In the genomic region with DNA sequence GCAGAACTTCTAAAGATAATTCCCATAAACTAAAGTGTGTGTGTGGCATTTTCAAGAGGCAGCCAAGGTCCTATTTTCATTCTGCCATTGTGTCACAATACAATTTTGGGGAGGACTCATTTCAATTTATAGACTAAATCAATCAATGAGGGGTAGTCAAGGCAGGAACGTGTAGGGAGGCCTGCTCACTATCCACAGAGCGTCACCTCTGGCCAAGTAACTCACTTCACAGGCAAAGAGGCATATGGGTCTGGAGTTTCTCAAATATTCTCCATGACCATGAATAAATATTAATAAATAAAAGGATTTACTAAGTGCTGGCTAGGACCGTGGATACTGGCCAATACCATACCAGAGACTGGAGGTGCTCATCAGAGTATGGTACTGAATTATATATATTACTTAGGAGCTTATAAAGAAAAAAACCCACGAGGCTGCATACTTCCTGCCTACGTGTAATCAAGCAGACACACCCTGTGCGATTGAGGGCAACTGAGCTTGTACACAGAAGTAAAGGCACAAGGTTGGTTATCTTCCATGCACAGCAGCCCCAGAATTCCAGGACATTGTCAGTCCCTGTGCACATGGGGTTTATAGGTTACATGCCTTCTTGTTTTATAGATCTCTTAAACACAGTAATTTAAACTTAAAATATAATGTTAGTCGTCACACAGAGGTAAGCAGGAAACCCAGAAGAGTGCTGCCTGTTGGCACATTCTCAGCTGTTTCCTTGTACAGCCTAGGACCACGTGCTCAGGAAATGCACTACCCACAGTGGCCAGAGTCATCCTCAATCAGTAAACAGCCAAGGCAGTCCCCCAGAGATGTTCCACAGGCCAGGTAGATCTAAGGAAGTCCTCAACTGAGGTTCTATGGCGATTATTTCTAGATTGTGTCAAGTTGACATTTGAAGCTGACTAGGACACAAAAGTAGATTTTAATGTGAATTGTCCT, we compare ENCODE assay signal across 11 mouse cellular contexts.
DNase-seq lines count a peak whose midpoint lies in the region; ATAC-seq and TF ChIP-seq lines count a peak whose summit lies in the region.
"Had no signal": no experiment of that assay in that cellular context is flagged by ENCODE, and none has a peak within 500 bp of the region (broad histone marks: within the 10 kb centered on the region; RNA-seq: fewer than 3 reads in every experiment).

No protein-coding gene starts in this region.

- no peaks in the 10 kb centered on the region for H3K27me3 ChIP-seq in lung, embryonic 14.5 days (ENCODE audit: insufficient read depth, low read length)
- no peaks in the 10 kb centered on the region for H3K27me3 ChIP-seq in forebrain, embryonic 11.5 days (ENCODE audit: control insufficient read depth, insufficient read depth, low read length)
- H3K27me3 ChIP-seq in forebrain, embryonic 12.5 days = no peaks in the 10 kb centered on the region
- H3K27me3 ChIP-seq: Patski had no signal

- ATAC-seq in lung, embryonic 14.5 days (ENCODE audit: insufficient read depth) = no peak
- peak; percentile 96 for ATAC-seq in inflammation-experienced regulatory T-cells, adult 6 months
- no peak for ATAC-seq in forebrain, embryonic 11.5 days (replicated peaks; ENCODE audit: low FRiP score)
- ATAC-seq in forebrain, embryonic 12.5 days (ENCODE audit: low FRiP score) = no peak
- ATAC-seq: Patski had no signal

- H3K9ac ChIP-seq in lung, embryonic 14.5 days = no peak overlapping the region
- no peak overlapping the region for H3K9ac ChIP-seq in forebrain, embryonic 11.5 days (ENCODE audit: low read length)
- no peak overlapping the region for H3K9ac ChIP-seq in forebrain, embryonic 12.5 days

- no peak for DNase-seq in lung, embryonic 14.5 days
- DNase-seq in lung, postnatal 14 days = no peak
- DNase-seq in naive thymus-derived CD4-positive, alpha-beta T cell, adult 2 months (ENCODE audit: low read depth) = peak; percentile 79
- DNase-seq in thymus, postnatal 4 days = peak; percentile 43
- DNase-seq in forebrain, embryonic 11.5 days (ENCODE audit: low spot score) = no peak
- no peak for DNase-seq in ovary, postnatal 36 days (ENCODE audit: low spot score)
- DNase-seq: cerebellum, adult 11-12 months; midbrain, embryonic 14.5 days had no signal

- no peak for TF ChIP-seq CTCF in lung, embryonic 14.5 days (IDR thresholded peaks at IDR 0.05; ENCODE audit: low read depth)

- no peaks in the 10 kb centered on the region for H3K9me3 ChIP-seq in lung, embryonic 14.5 days (ENCODE audit: low read depth, low read length)
- H3K9me3 ChIP-seq in forebrain, embryonic 11.5 days (ENCODE audit: control insufficient read depth, low read length) = no peaks in the 10 kb centered on the region
- no peaks in the 10 kb centered on the region for H3K9me3 ChIP-seq in forebrain, embryonic 12.5 days

- H3K36me3 ChIP-seq in lung, embryonic 14.5 days (ENCODE audit: insufficient read depth) = peaks cover 3% of the 10 kb centered on the region; the same call in 1 of the 2 replicates
- no peaks in the 10 kb centered on the region for H3K36me3 ChIP-seq in forebrain, embryonic 11.5 days (ENCODE audit: control insufficient read depth, insufficient read depth, low read length)
- H3K36me3 ChIP-seq in forebrain, embryonic 12.5 days (replicated peaks) = peaks cover 12% of the 10 kb centered on the region

- 68% methylated on average over 9 of the region's 9 CpGs for WGBS in lung, embryonic 14.5 days
- WGBS in forebrain, embryonic 11.5 days = 87% methylated on average over 9 of the region's 9 CpGs
- WGBS in forebrain, embryonic 12.5 days = 89% methylated on average over 9 of the region's 9 CpGs

- H3K27ac ChIP-seq in lung, embryonic 14.5 days (ENCODE audit: low read depth) = 0 out of 2 replicates have a peak overlapping the region, but pooled peaks have one; percentile 15
- H3K27ac ChIP-seq in forebrain, embryonic 11.5 days (ENCODE audit: low read depth, low read length) = no peak overlapping the region
- H3K27ac ChIP-seq in forebrain, embryonic 12.5 days = no peak overlapping the region

- no peak overlapping the region for H3K4me2 ChIP-seq in lung, embryonic 14.5 days
- no peak overlapping the region for H3K4me2 ChIP-seq in forebrain, embryonic 11.5 days (ENCODE audit: low read depth, low read length, severe bottlenecking)
- no peak overlapping the region for H3K4me2 ChIP-seq in forebrain, embryonic 12.5 days

- peaks cover 7% of the 10 kb centered on the region; the same call in 1 of the 2 replicates for H3K4me1 ChIP-seq in lung, embryonic 14.5 days (ENCODE audit: insufficient read depth)
- H3K4me1 ChIP-seq in forebrain, embryonic 11.5 days (replicated peaks; ENCODE audit: control insufficient read depth, insufficient read depth, low read length) = no peaks in the 10 kb centered on the region
- peaks cover 12% of the 10 kb centered on the region for H3K4me1 ChIP-seq in forebrain, embryonic 12.5 days

- H3K4me3 ChIP-seq in lung, embryonic 14.5 days (ENCODE audit: low read depth, low read length) = no peak overlapping the region
- no peak overlapping the region for H3K4me3 ChIP-seq in forebrain, embryonic 11.5 days (ENCODE audit: low read depth, low read length)
- H3K4me3 ChIP-seq in forebrain, embryonic 12.5 days (replicated peaks) = no peak overlapping the region

Comparison
In these comparisons a context has a peak if more than half of its experiments do, and no peak if none do; other contexts are left out.
1. DNase-seq: peak in naive thymus-derived CD4-positive, alpha-beta T cell, adult 2 months (single experiment) and thymus, postnatal 4 days (single experiment); none in lung, embryonic 14.5 days (single experiment), lung, postnatal 14 days (single experiment), forebrain, embryonic 11.5 days (single experiment) and ovary, postnatal 36 days (single experiment).